Comparison of ENCODE assay signal across 8 mouse cellular contexts in the genomic region with DNA sequence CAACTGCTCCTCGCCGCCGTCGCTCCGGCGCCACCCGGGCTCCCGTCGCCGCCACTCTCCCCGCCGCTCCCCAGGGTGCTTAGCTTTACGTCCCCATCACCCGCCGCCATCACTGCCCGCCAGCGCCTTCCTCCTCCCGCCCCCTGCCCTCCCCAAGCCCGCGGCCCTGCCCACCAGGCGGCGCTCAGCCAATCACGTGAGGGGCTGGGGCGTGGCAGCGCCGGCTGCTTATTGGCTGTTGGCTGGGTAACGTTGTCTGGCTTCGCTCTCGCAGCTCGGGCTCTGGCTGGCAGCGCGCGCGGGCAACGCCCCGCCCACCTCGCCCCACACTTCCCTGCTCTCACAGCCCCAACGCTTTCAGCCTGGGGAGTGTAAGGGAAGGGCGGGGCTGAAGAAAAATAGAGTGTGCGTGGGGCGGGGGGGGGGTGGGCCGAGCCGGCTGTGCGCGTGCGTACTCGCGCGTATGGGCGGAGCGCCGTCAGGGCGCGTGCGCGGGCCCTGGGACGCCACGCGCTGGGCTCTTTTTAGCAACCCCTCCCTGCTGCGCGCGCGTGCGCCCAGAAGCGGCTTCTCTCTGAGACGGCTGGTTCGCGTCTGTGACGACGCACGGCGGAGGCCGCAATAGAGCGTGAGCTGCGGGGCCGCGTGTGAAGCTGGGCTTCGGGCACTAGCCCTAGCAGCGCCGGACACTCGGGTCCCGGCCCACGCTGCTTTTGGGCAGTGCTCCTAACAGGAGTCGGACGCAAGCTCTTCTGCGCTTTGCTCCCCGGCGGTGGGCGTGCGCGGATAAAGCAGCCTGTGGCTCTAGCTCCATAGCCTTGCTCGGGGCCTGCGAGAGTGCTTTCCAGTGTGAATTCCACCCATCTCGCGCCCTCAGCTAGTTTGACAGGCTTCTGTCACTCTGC. TPM values are rescaled to one million over a fixed set of nuclear protein-coding genes. Genes with fewer than 3 reads are reported as not detected.
DNase-seq lines count a peak whose midpoint lies in the region; ATAC-seq lines count a peak whose summit lies in the region.

Gene Pgrmc2 (minus strand): TSS at position 162 of the 905 bp plus-strand sequence.

- no peaks in the 10 kb centered on the region for H3K27me3 ChIP-seq in heart, embryonic 10.5 days (ENCODE audit: insufficient read depth, poor library complexity, severe bottlenecking)
- H3K27me3 ChIP-seq in kidney, embryonic 15.5 days: no peaks in the 10 kb centered on the region

- peak within 1 kb of the TSS; percentile 85 for H3K9ac ChIP-seq in kidney, embryonic 15.5 days

- peaks cover 21% of the 10 kb centered on the region for H3K4me1 ChIP-seq in heart, embryonic 10.5 days
- peaks cover 14% of the 10 kb centered on the region for H3K4me1 ChIP-seq in kidney, embryonic 15.5 days

- peak within 1 kb of the TSS; percentile 94 for H3K4me3 ChIP-seq in heart, embryonic 10.5 days
- H3K4me3 ChIP-seq in kidney, embryonic 15.5 days (replicated peaks): peak within 1 kb of the TSS; percentile 97

- WGBS in heart, embryonic 10.5 days: under 1% methylated on average over 95 of the region's 95 CpGs
- WGBS in kidney, embryonic 15.5 days: under 1% methylated on average over 79 of the region's 95 CpGs

- H3K9me3 ChIP-seq in heart, embryonic 10.5 days: no peaks in the 10 kb centered on the region
- no peaks in the 10 kb centered on the region for H3K9me3 ChIP-seq in kidney, embryonic 15.5 days (replicated peaks)

- peak within 1 kb of the TSS; percentile 96 for H3K27ac ChIP-seq in heart, embryonic 10.5 days
- H3K27ac ChIP-seq in kidney, embryonic 15.5 days: peak within 1 kb of the TSS; percentile 94

- DNase-seq in B cell, adult 2 months: peak; percentile 98
- peak; percentile 100 for DNase-seq in brain, adult 2 months (ENCODE audit: low read depth, low spot score)
- DNase-seq in heart, embryonic 10.5 days (ENCODE audit: low spot score): peak; percentile 99
- peak; percentile 99 for DNase-seq in liver
- DNase-seq in spleen, postnatal 4 days (ENCODE audit: low spot score in 2 of 2): peak; percentile 98 to 99

- peak within 1 kb of the TSS; percentile 83 for H3K4me2 ChIP-seq in kidney, embryonic 15.5 days

- ATAC-seq in erythroblast, adult 5-6 weeks (replicated peaks; ENCODE audit: low FRiP score, poor library complexity, severe bottlenecking): peak; percentile 89
- peak; percentile 98 for ATAC-seq in kidney, embryonic 15.5 days (replicated peaks; ENCODE audit: low FRiP score)
- ATAC-seq in monocyte, adult 5-6 weeks (replicated peaks; ENCODE audit: insufficient number of reproducible peaks, low FRiP score, low TSS enrichment, poor library complexity, severe bottlenecking): peak; percentile 88

- H3K36me3 ChIP-seq in heart, embryonic 10.5 days: no peaks in the 10 kb centered on the region
- 0 out of 2 replicates have a peak, but pooled peaks cover 5% of the 10 kb centered on the region for H3K36me3 ChIP-seq in kidney, embryonic 15.5 days

RNA-seq across cellular contexts. Expression of gene Pgrmc2, which starts in this region (rescaled TPM):
- total RNA-seq in erythroblast, adult 5-6 weeks (2015; ENCODE audit: low replicate concordance): 14.0 and 15.0 TPM in 2 replicates
- total RNA-seq in erythroblast, adult 5-6 weeks (2017; ENCODE audit: low replicate concordance): 13.2 and 22.7 TPM in 2 replicates
- 40.1 and 44.4 TPM in 2 replicates for polyA plus RNA-seq in heart, embryonic 10.5 days (2016; fragmentation: Nextera tagmentation; extraction: Ambion mirVana)
- polyA plus RNA-seq in kidney, embryonic 15.5 days (2015; fragmentation: Nextera tagmentation; extraction: Ambion mirVana): 40.9 and 41.0 TPM in 2 replicates
- total RNA-seq in monocyte, adult 5-6 weeks (2017): 7.5 to 16.1 TPM (median 11.4 TPM) in 3 replicates

Comparison
In these comparisons a context has a peak if more than half of its experiments do, and no peak if none do; other contexts are left out.
1. Peak in every context shown above with its lines: DNase-seq, ATAC-seq, H3K4me3 ChIP-seq and H3K27ac ChIP-seq.